Mouse (Mus musculus) neural tube, embryonic 13.5 days (tissue): Measurements from ENCODE around the gene Slco6c1. TPM values are rescaled to one million over a fixed set of nuclear protein-coding genes. Genes with fewer than 3 reads are reported as not detected.

Experiments
- ATAC-seq: fragments of 200-750 bp; cut with Nextera tagmentation; 2 replicates; pipeline ENCODE4 v1.8.0; 2017; ENCODE audit warnings: low read depth, mild to moderate bottlenecking, moderate TSS enrichment, moderate library complexity
- H3K27ac ChIP-seq: fragments of 300-500 bp; sonication (generic); replicated peaks from 2 replicates; pipeline ENCODE4 v1.5.1; 2015; ENCODE audit warnings: moderate library complexity, mild to moderate bottlenecking, inconsistent platforms
- H3K27me3 ChIP-seq: fragments of 300-500 bp; sonication (generic); 2 replicates; pipeline ENCODE4 v1.6.1; 2015; ENCODE audit warnings: mild to moderate bottlenecking, inconsistent platforms
- H3K36me3 ChIP-seq: fragments of 300-500 bp; sonication (generic); 2 replicates; pipeline ENCODE4 v1.6.1; 2015; ENCODE audit warnings: mild to moderate bottlenecking, inconsistent platforms
- H3K4me1 ChIP-seq: fragments of 300-500 bp; sonication (generic); replicated peaks from 2 replicates; pipeline ENCODE4 v1.6.1; 2015; ENCODE audit warnings: inconsistent platforms
- H3K4me2 ChIP-seq: fragments of 300-500 bp; sonication (generic); 2 replicates; pipeline ENCODE4 v1.6.1; 2015; ENCODE audit warnings: inconsistent platforms, mild to moderate bottlenecking, moderate library complexity
- H3K4me3 ChIP-seq: fragments of 300-500 bp; sonication (generic); 2 replicates; pipeline ENCODE4 v1.5.1; 2015; ENCODE audit warnings: mild to moderate bottlenecking, inconsistent platforms
- H3K9ac ChIP-seq: fragments of 300-500 bp; sonication (generic); 2 replicates; pipeline ENCODE4 v1.6.1; 2015; ENCODE audit warnings: moderate library complexity, mild to moderate bottlenecking, inconsistent platforms
- H3K9me3 ChIP-seq: fragments of 300-500 bp; sonication (generic); 2 replicates; pipeline ENCODE4 v1.6.1; 2016; ENCODE audit warnings: inconsistent platforms
- WGBS: fragments of 180-500 bp; shearing (Covaris S2); methylation state at CpG from one replicate; pipeline ENCODE4 v1.1.7; 2015; 5-methylcytosine and 5-hydroxymethylcytosine counted together
- polyA plus RNA-seq: library from polyadenylated mRNA; unstranded; fragments of >200 nt; fragmentation: Nextera tagmentation; extraction: Ambion mirVana; gene quantifications from 2 replicates; pipeline ENCODE4 v1.2.1, GENCODE M21; 2015

Gene Slco6c1
- not detected in 2 replicates for polyA plus RNA-seq

DNA sequence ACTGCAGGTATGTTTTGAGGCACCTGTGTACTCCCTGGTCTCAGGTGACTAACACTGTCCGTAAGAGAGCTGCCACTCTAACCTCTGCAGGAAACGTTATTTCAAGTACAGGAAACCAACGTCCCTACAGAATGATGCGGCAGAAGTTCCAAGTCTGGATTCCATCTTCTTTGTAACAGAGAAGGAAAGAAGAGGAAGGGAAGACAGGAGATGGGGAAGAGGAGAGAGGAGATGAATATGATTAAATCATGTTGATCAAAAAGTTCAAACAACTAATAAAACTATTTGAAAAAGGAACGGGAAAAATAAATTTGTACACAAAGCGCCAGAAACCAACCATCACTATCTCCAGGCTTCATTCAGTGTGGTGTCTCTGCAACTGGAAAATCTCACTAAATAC is at the start of gene Slco6c1:
Gene Slco6c1 (minus strand): TSS at position 101 of the 400 bp plus-strand sequence.
- WGBS = 92% methylated on average over 6 of the region's 6 CpGs
- no peak within 1 kb of the TSS for H3K27ac ChIP-seq
- no peak within 1 kb of the TSS for H3K9ac ChIP-seq
- H3K4me1 ChIP-seq = no peaks in the 10 kb centered on the region
- H3K36me3 ChIP-seq = no peaks in the 10 kb centered on the region
- no peak within 1 kb of the TSS for H3K4me3 ChIP-seq
- H3K9me3 ChIP-seq = no peaks in the 10 kb centered on the region
- H3K27me3 ChIP-seq = no peaks in the 10 kb centered on the region
- no peak within 1 kb of the TSS for H3K4me2 ChIP-seq
- ATAC-seq = no peak

DNA sequence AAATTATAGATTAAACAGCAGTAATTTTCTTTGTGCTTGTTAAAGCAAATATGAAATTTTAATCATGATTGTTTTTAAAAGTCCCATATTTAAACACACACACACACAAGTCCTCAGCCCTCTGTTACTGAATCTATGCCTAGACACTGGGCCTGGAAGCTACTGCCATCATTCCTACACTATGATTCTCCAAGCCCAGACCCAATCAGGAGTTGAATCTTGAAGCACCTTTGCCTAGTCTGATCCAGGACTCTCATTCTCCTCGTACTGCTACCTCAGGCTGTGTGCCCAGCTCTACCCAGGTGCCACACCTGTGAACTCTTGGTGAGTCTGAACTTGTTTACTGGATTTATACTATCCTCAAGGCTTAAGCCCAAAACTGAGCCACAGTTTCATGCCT is 89.1 kb downstream of the Slco6c1 start:
- Histone ChIP-seq H3K4me2 (no peak overlapping the region), H3K9me3 (no peaks in the 10 kb centered on the region), H3K9ac (no peak overlapping the region), H3K4me3 (no peak overlapping the region), H3K4me1 (no peaks in the 10 kb centered on the region), H3K27me3 (no peaks in the 10 kb centered on the region), H3K27ac (no peak overlapping the region), H3K36me3 (no peaks in the 10 kb centered on the region)
- ATAC-seq = no peak
- WGBS = 52% methylated on average over 1 of the region's 1 CpGs

- Histone ChIP-seq H3K27me3 (no peaks in the 10 kb centered on the region), H3K27ac (no peak overlapping the region), H3K4me1 (no peaks in the 10 kb centered on the region), H3K4me2 (no peak overlapping the region), H3K9me3 (no peaks in the 10 kb centered on the region), H3K9ac (no peak overlapping the region), H3K36me3 (no peaks in the 10 kb centered on the region), H3K4me3 (no peak overlapping the region)
- no peak for ATAC-seq
- WGBS = 17% methylated on average over 2 of the region's 2 CpGs
Measured at GRCm38 (mm10) chr1:97038548-97038947, 89.6 kb downstream of the Slco6c1 start.

DNA sequence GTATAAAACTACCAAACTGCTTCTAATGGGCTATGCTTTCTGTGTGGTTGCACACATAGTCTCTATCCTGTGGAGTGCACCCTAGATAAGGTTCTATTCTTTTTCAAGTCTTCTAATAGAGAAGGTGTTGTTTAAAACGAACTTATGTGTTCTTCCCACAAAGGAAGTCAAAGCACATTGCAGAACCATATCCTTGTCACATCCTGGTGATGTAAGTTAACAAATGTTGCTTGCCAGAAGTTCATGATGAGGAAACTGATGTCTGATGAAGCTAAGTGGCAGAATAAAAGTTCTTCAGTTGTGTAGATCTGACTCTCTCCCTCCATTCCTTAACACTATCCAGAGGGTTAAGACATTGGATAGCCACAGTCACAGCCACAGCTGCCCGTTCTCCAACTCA is 90.1 kb downstream of the Slco6c1 start:
- Histone ChIP-seq H3K4me2 (no peak overlapping the region), H3K36me3 (no peaks in the 10 kb centered on the region), H3K27me3 (no peaks in the 10 kb centered on the region), H3K4me3 (no peak overlapping the region), H3K27ac (no peak overlapping the region), H3K4me1 (no peaks in the 10 kb centered on the region), H3K9me3 (no peaks in the 10 kb centered on the region), H3K9ac (no peak overlapping the region)
- no peak for ATAC-seq
- WGBS = 73% methylated on average over 2 of the region's 2 CpGs

- 87% methylated on average over 2 of the region's 2 CpGs for WGBS
- ATAC-seq = no peak
Measured at GRCm38 (mm10) chr1:97021388-97021787, 106.7 kb downstream of the Slco6c1 start.

DNA sequence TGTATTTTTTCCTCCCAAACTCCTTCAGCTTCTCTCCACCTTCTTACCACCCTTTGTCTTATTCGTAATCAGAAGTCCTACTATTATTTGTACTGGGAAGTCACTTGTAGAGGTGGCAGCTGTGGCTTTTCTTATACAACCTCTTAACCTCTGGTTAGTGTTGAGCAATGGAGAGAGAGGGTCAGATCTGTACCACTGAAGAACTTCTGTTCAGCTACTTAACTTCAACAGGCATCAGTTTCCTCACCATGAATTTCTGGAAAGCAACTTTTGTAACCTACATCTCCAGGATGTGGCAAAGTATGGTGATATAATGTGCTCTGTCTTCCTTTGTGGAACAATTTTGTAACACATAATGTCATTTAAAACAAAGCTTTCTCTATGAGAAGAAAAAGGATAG is 108.7 kb downstream of the Slco6c1 start:
- Histone ChIP-seq H3K4me3 (no peak overlapping the region), H3K4me1 (no peaks in the 10 kb centered on the region), H3K27ac (no peak overlapping the region), H3K4me2 (no peak overlapping the region), H3K27me3 (no peaks in the 10 kb centered on the region), H3K9me3 (no peaks in the 10 kb centered on the region), H3K36me3 (no peaks in the 10 kb centered on the region), H3K9ac (no peak overlapping the region)
- no peak for ATAC-seq
- WGBS = 63% methylated on average over 1 of the region's 1 CpGs

More at GRCm38 (mm10) chr1:97021388-97021787, 106.7 kb downstream of the Slco6c1 start:
- no peaks in the 10 kb centered on the region for H3K36me3 ChIP-seq
- no peaks in the 10 kb centered on the region for H3K27me3 ChIP-seq
- no peaks in the 10 kb centered on the region for H3K4me1 ChIP-seq
- no peak overlapping the region for H3K27ac ChIP-seq
- H3K4me2 ChIP-seq = no peak overlapping the region
- no peaks in the 10 kb centered on the region for H3K9me3 ChIP-seq
- H3K9ac ChIP-seq = no peak overlapping the region
- H3K4me3 ChIP-seq = no peak overlapping the region

DNA sequence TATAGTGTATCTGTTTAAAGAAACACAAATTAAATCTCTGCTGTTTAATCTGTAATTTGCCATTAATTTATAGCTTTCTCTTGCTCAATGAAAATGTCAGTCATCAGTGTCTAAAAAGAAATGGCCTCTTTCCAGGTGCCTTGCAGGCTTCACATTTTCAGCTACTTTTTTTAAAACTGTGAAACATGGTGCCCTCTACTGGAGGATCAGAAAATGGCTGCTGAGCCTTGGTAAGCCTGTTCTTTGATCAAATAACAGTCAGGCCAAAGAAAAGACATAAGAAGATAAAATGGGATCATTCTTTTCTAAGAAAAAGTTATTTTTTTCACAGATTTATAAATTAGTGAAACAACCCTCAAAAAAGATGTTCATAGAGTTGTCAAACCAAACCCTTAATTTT is 109.1 kb downstream of the Slco6c1 start:
- no peak overlapping the region for H3K4me3 ChIP-seq
- H3K36me3 ChIP-seq = no peaks in the 10 kb centered on the region
- no peaks in the 10 kb centered on the region for H3K27me3 ChIP-seq
- no peak overlapping the region for H3K9ac ChIP-seq
- H3K9me3 ChIP-seq = no peaks in the 10 kb centered on the region
- H3K4me2 ChIP-seq = no peak overlapping the region
- H3K27ac ChIP-seq = no peak overlapping the region
- H3K4me1 ChIP-seq = no peaks in the 10 kb centered on the region
- no peak for ATAC-seq
